Mouse (Mus musculus) MEL (cell line): ENCODE measurements at regions not wholly inside any gene's neighbourhood (a gene's known extent, or its start where the extent isn't known, plus 50 kb on each side); places are given as distances from the start of the nearest gene placed in this dataset.

ENCODE experiments used
- DNase-seq: peaks from one replicate; pipeline ENCODE4 v3.0.0; 2011; ENCODE audit warnings: low read depth, low spot score
- H3K27ac ChIP-seq: 2 replicates; pipeline ENCODE4 v1.5.1; 2012; ENCODE audit warnings: low read depth, mild to moderate bottlenecking, control low read depth, low read length, moderate library complexity; ENCODE audit not compliant: control insufficient read depth
- H3K27me3 ChIP-seq, 2 experiments: fragments of 150-350 bp in 1 of 2; sonication (generic) in 1 of 2; 2 replicates each; pipeline ENCODE4 v1.6.1; 2012; ENCODE audit warnings: low read length in 2 of 2, mild to moderate bottlenecking in 2 of 2, improper control_type of control experiment in 1 of 2, moderate library complexity in 1 of 2; ENCODE audit not compliant: insufficient read depth in 2 of 2, control insufficient read depth in 1 of 2
- H3K36me3 ChIP-seq, 2 experiments: 2 replicates each; pipeline ENCODE4 v1.6.1; 2012 to 2014; ENCODE audit warnings: low read length in 2 of 2, improper control_type of control experiment in 1 of 2, inconsistent platforms in 1 of 2, mild to moderate bottlenecking in 1 of 2; ENCODE audit not compliant: insufficient read depth in 2 of 2, control insufficient read depth in 1 of 2
- H3K4me1 ChIP-seq, 2 experiments: fragments of 150-350 bp in 1 of 2; sonication (generic) in 1 of 2; 2 replicates each; pipeline ENCODE4 v1.6.1; 2012; ENCODE audit warnings: low read length in 2 of 2, improper control_type of control experiment in 1 of 2, mild to moderate bottlenecking in 1 of 2; ENCODE audit not compliant: insufficient read depth in 2 of 2, control insufficient read depth in 1 of 2
- H3K4me3 ChIP-seq, 2 experiments: fragments of 150-350 bp in 1 of 2; sonication (generic) in 1 of 2; 2 replicates each; pipeline ENCODE4 v1.5.1; 2012; ENCODE audit warnings: low read depth in 2 of 2, low read length in 2 of 2, mild to moderate bottlenecking in 2 of 2, moderate library complexity in 2 of 2, control low read depth in 1 of 2, improper control_type of control experiment in 1 of 2; ENCODE audit not compliant: control insufficient read depth in 1 of 2, insufficient read depth in 1 of 2
- H3K79me2 ChIP-seq: 2 replicates; pipeline ENCODE4 v1.6.1; 2012; ENCODE audit warnings: mild to moderate bottlenecking, low read length, moderate library complexity; ENCODE audit not compliant: control insufficient read depth, poor library complexity, insufficient read depth
- H3K9ac ChIP-seq: 2 replicates; pipeline ENCODE4 v1.6.1; 2012; ENCODE audit warnings: low read depth, mild to moderate bottlenecking, control low read depth, low read length, moderate library complexity; ENCODE audit not compliant: control insufficient read depth, poor library complexity, severe bottlenecking
- H3K9me3 ChIP-seq: fragments of 150-350 bp; sonication (generic); replicated peaks from 2 replicates; pipeline ENCODE4 v1.6.1; 2012; ENCODE audit warnings: mild to moderate bottlenecking, low read length, improper control_type of control experiment, moderate library complexity; ENCODE audit not compliant: insufficient read depth
- BHLHE40 ChIP-seq: IDR thresholded peaks from 2 replicates; pipeline ENCODE4 v1.6.1; 2012; ENCODE audit warnings: low read depth, mild to moderate bottlenecking, inconsistent platforms, low read length, improper control_type of control experiment, borderline replicate concordance
- CHD1 ChIP-seq: IDR thresholded peaks from 2 replicates; pipeline ENCODE4 v1.6.1; 2012; ENCODE audit warnings: low read depth, mild to moderate bottlenecking, inconsistent platforms, low read length, improper control_type of control experiment
- CHD2 ChIP-seq: IDR thresholded peaks from 2 replicates; pipeline ENCODE4 v1.6.1; 2011; ENCODE audit warnings: low read length, improper control_type of control experiment
- CTCF ChIP-seq, 3 experiments: IDR thresholded peaks in 2 of 3; conservative IDR thresholded peaks in 1 of 3; 2 replicates each; pipeline ENCODE4 v1.5.1; 2011 to 2012; ENCODE audit warnings: low read length in 3 of 3, low read depth in 2 of 3, mild to moderate bottlenecking in 2 of 3, improper control_type of control experiment in 1 of 3, inconsistent platforms in 1 of 3, mixed read lengths in 1 of 3, moderate library complexity in 1 of 3; ENCODE audit not compliant: control insufficient read depth in 1 of 3, insufficient read depth in 1 of 3, poor library complexity in 1 of 3, severe bottlenecking in 1 of 3
- E2F4 ChIP-seq: IDR thresholded peaks from 2 replicates; pipeline ENCODE4 v1.6.1; 2011; ENCODE audit warnings: low read depth, low read length, improper control_type of control experiment, borderline replicate concordance
- ETS1 ChIP-seq: IDR thresholded peaks from 2 replicates; pipeline ENCODE4 v1.6.1; 2012; ENCODE audit warnings: low read depth, mild to moderate bottlenecking, inconsistent platforms, low read length, improper control_type of control experiment, moderate library complexity
- GATA1 ChIP-seq: IDR thresholded peaks from 2 replicates; pipeline ENCODE4 v1.6.1; 2011; ENCODE audit warnings: low read depth, low read length, improper control_type of control experiment
- HCFC1 ChIP-seq: IDR thresholded peaks from 2 replicates; pipeline ENCODE4 v1.6.1; 2012; ENCODE audit warnings: low read depth, mild to moderate bottlenecking, inconsistent platforms, low read length, improper control_type of control experiment, moderate library complexity
- JUND ChIP-seq: IDR thresholded peaks from 2 replicates; pipeline ENCODE4 v1.6.1; 2011; ENCODE audit warnings: low read depth, mild to moderate bottlenecking, improper control_type of control experiment, low read length
- KAT2A ChIP-seq: conservative IDR thresholded peaks from 2 replicates; pipeline ENCODE4 v1.6.1; 2012; ENCODE audit warnings: low read depth, low read length, improper control_type of control experiment, inconsistent platforms
- MAFK ChIP-seq: IDR thresholded peaks from 2 replicates; pipeline ENCODE4 v1.6.1; 2011; ENCODE audit warnings: low read depth, mild to moderate bottlenecking, low read length, improper control_type of control experiment, borderline replicate concordance
- MAX ChIP-seq: IDR thresholded peaks from 2 replicates; pipeline ENCODE4 v1.6.1; 2011; ENCODE audit warnings: low read length, improper control_type of control experiment
- MEF2A ChIP-seq: IDR thresholded peaks from 2 replicates; pipeline ENCODE4 v1.6.1; 2014; ENCODE audit warnings: low read depth, mild to moderate bottlenecking, inconsistent platforms, low read length, improper control_type of control experiment; ENCODE audit not compliant: poor library complexity, insufficient replicate concordance, severe bottlenecking; ENCODE audit errors: extremely low read depth
- MXI1 ChIP-seq: IDR thresholded peaks from 2 replicates; pipeline ENCODE4 v1.6.1; 2011; ENCODE audit warnings: mild to moderate bottlenecking, low read depth, low read length, improper control_type of control experiment
- MYC ChIP-seq: IDR thresholded peaks from 2 replicates; pipeline ENCODE4 v1.6.1; 2011; ENCODE audit warnings: low read depth, mild to moderate bottlenecking, low read length, improper control_type of control experiment, moderate library complexity
- RCOR1 ChIP-seq: IDR thresholded peaks from 2 replicates; pipeline ENCODE4 v1.6.1; 2012; ENCODE audit warnings: low read depth, mild to moderate bottlenecking, inconsistent platforms, low read length, improper control_type of control experiment
- SIN3A ChIP-seq: IDR thresholded peaks from 2 replicates; pipeline ENCODE4 v1.6.1; 2012; ENCODE audit warnings: low read length, improper control_type of control experiment, inconsistent platforms
- SMC3 ChIP-seq: IDR thresholded peaks from 2 replicates; pipeline ENCODE4 v1.6.1; 2011; ENCODE audit warnings: low read depth, low read length, improper control_type of control experiment
- TAL1 ChIP-seq: IDR thresholded peaks from 2 replicates; pipeline ENCODE4 v1.6.1; 2012; ENCODE audit warnings: mild to moderate bottlenecking, inconsistent platforms, low read length, moderate library complexity, mixed read lengths
- TCF12 ChIP-seq: IDR thresholded peaks from 2 replicates; pipeline ENCODE4 v1.6.1; 2014; ENCODE audit warnings: low read depth, mild to moderate bottlenecking, inconsistent platforms, low read length, improper control_type of control experiment, moderate library complexity
- ZKSCAN1 ChIP-seq: IDR thresholded peaks from 2 replicates; pipeline ENCODE4 v1.6.1; 2012; ENCODE audit warnings: low read depth, mild to moderate bottlenecking, inconsistent platforms, low read length, improper control_type of control experiment, moderate library complexity
- ZNF384 ChIP-seq: IDR thresholded peaks from 2 replicates; pipeline ENCODE4 v1.6.1; 2012; ENCODE audit warnings: low read depth, mild to moderate bottlenecking, inconsistent platforms, low read length, improper control_type of control experiment

DNA sequence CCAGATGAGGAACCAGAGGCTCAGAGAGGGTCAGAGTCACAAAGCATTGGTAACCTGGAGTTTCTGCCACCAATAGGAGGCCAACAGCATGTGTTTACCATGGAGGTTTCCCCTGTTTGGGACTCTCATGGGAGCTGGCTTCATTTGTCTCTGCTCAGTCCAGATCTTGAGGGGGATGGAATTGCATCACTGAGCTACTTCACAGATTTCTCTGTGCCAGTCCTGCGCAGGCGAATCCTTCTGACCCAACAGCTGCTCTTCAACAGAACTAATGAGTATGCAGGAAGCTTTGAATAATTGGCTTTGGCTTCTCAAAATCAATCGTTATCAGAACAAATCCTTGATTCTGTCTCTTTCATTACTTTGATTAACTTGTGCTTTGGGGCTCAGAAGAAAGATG, 253.1 kb downstream of the 1810013L24Rik start:
- H3K27me3 ChIP-seq: no peaks in the 10 kb centered on the region
- no peak overlapping the region for H3K9ac ChIP-seq
- no peaks in the 10 kb centered on the region for H3K36me3 ChIP-seq
- no peak overlapping the region for H3K4me3 ChIP-seq
- H3K27ac ChIP-seq: no peak overlapping the region
- H3K79me2 ChIP-seq: no peaks in the 10 kb centered on the region
- no peaks in the 10 kb centered on the region for H3K4me1 ChIP-seq
- TF ChIP-seq MYC (no peak), E2F4 (no peak), JUND (no peak), HCFC1 (no peak), ETS1 (no peak), MAFK (no peak), RCOR1 (no peak), KAT2A (no peak), TAL1 (no peak), BHLHE40 (no peak), CHD2 (no peak)
- no peak for DNase-seq
- no peaks in the 10 kb centered on the region for H3K9me3 ChIP-seq

DNA sequence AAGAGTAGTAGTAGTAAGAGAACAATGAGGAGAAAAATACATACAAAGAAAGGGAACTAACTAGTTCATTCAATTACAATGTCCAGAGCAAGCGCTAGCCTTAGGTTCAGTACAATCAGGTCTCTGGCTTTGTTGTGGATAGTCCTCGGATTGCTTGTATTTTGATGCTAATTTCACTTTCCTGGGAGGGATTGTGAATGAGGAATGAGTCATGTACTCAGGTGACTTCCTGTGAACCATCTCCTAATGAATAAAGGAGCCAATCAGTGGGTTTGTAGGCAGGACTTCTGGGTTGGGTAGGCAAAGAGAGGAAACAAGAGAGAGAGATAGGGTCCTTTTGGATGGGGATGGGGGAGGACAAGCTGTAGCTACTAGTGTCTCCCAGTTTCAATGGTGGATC, 253.8 kb downstream of the 1810013L24Rik start:
- TF ChIP-seq ZNF384 (no peak), SIN3A (no peak), BHLHE40 (no peak), MXI1 (no peak), ZKSCAN1 (no peak), KAT2A (no peak), CHD1 (no peak), TCF12 (no peak), MYC (no peak)
- Histone ChIP-seq H3K79me2 (no peaks in the 10 kb centered on the region), H3K36me3 (no peaks in the 10 kb centered on the region), H3K9me3 (no peaks in the 10 kb centered on the region), H3K4me3 (no peak overlapping the region), H3K27ac (no peak overlapping the region), H3K9ac (no peak overlapping the region), H3K4me1 (no peaks in the 10 kb centered on the region), H3K27me3 (no peaks in the 10 kb centered on the region)
- DNase-seq: peak; percentile 3

DNA sequence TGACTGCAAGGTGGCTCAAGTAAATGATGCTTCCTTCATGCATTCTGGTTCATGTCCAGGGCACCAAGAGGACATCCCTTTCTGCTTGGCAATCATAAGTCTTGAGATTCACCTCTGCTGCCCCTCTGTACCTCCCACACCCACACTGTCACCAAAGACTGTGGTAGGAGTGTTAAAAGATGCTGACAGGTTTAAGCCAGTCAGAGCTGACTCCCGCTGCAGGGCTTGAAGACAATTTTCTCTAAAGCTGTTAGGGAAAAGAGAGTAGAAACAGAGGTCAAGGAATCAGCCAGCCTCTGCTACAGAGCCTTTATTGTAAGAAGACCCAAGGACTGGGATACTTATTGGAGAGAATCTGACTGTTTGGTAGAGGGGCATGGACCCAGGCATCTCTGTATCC, 254.7 kb downstream of the 1810013L24Rik start:
- H3K4me1 ChIP-seq: no peaks in the 10 kb centered on the region
- TF ChIP-seq MEF2A: no peak
- no peak for TF ChIP-seq CHD2
- no peak for TF ChIP-seq TCF12
- no peak for TF ChIP-seq MAX
- no peak for TF ChIP-seq TAL1
- TF ChIP-seq GATA1: no peak
- no peak for TF ChIP-seq ZKSCAN1
- TF ChIP-seq BHLHE40: no peak
- no peak for TF ChIP-seq E2F4
- no peak for TF ChIP-seq CTCF (IDR thresholded peaks at IDR 0.05 in 2 of 3, conservative IDR thresholded peaks at IDR 0.05 in 1 of 3; ENCODE audit: control insufficient read depth in 1 of 3, insufficient read depth in 1 of 3, low read depth in 2 of 3, low read length in 3 of 3, poor library complexity in 1 of 3, severe bottlenecking in 1 of 3)
- TF ChIP-seq SMC3: no peak
- no peak for TF ChIP-seq MAFK

More for the DNA sequence above, 254.7 kb downstream of the 1810013L24Rik start:
- H3K9ac ChIP-seq: no peak overlapping the region
- no peaks in the 10 kb centered on the region for H3K9me3 ChIP-seq
- H3K36me3 ChIP-seq: no peaks in the 10 kb centered on the region
- H3K4me3 ChIP-seq: no peak overlapping the region
- no peak for DNase-seq
- H3K27me3 ChIP-seq: no peaks in the 10 kb centered on the region
- H3K27ac ChIP-seq: no peak overlapping the region
- H3K79me2 ChIP-seq: no peaks in the 10 kb centered on the region
